Mouse (Mus musculus) cerebellum, adult 2 months (tissue): ENCODE measurements around the gene Nr6a1.

Experiments used
- CTCF ChIP-seq: fragments of 200-500 bp; IDR thresholded peaks from 2 replicates; pipeline ENCODE4 v1.5.1; 2011; ENCODE audit warnings: low read depth, mild to moderate bottlenecking, control low read depth, low read length, moderate library complexity, borderline replicate concordance; ENCODE audit not compliant: insufficient read depth
- POLR2A ChIP-seq: fragments of 200-500 bp; IDR thresholded peaks from 2 replicates; pipeline ENCODE4 v1.6.1; 2011; ENCODE audit warnings: low read length, control low read depth, borderline replicate concordance; ENCODE audit not compliant: insufficient read depth

DNA sequence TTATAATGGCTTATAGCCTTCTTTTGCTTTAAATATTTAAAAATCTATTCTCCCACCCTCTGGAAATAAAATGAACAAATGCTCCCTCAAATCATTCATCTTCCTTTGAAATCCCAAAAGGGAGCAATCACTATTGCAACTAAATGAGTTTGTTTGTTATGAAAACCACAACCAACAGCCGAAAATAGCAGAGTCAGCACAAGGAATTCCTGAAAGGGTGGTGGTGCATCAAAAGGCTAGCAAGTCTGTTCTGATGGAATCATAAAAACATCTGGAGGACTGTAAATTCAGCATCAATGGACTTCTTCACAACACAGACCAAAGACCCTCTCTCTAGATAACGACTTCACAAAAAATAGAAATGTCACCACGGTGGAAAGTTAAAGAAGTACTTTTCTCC, 4.0 kb downstream of the Nr6a1 start:
- no peak for TF ChIP-seq CTCF
- no peak for TF ChIP-seq POLR2A
